Mouse (Mus musculus): Measurements from ENCODE around the gene Efcab6.
A peak's percentile ranks its signal among the peaks of the same experiment; 100 is the strongest.

GRCm38 (mm10) chr15:84072226-84072625, 7.0 kb upstream of the Efcab6 start:
- peak; percentile 82 for TF ChIP-seq CTCF (IDR thresholded peaks at IDR 0.05; ENCODE audit: extremely low read depth, insufficient read depth, low read length)
- TF ChIP-seq POLR2A (IDR thresholded peaks at IDR 0.05; ENCODE audit: extremely low read depth, insufficient read depth, low read length) = no peak
